Mouse (Mus musculus) forebrain, postnatal 0 days (tissue): ENCODE data around the gene Ciao2a. TPM values are rescaled to one million over a fixed set of nuclear protein-coding genes. Genes with fewer than 3 reads are reported as not detected.

Source experiments
- ATAC-seq: fragments of 200-750 bp; cut with Nextera tagmentation; 2 replicates; pipeline ENCODE4 v1.8.0; 2017; ENCODE audit warnings: mild to moderate bottlenecking, moderate library complexity
- DNase-seq: peaks from one replicate; pipeline ENCODE4 v3.0.0-alpha.2; 2015
- H3K27ac ChIP-seq: fragments of 300-500 bp; sonication (generic); 2 replicates; pipeline ENCODE4 v1.5.1; 2014; ENCODE audit warnings: low read depth, mild to moderate bottlenecking, antibody characterized with exemption, low read length, moderate library complexity, mixed read lengths
- H3K27me3 ChIP-seq: fragments of 300-500 bp; sonication (generic); 2 replicates; pipeline ENCODE4 v1.6.1; 2014; ENCODE audit warnings: mild to moderate bottlenecking, low read length, mixed read lengths; ENCODE audit not compliant: insufficient read depth
- H3K36me3 ChIP-seq: fragments of 300-500 bp; sonication (generic); 2 replicates; pipeline ENCODE4 v1.6.1; 2014; ENCODE audit warnings: mild to moderate bottlenecking, moderate library complexity; ENCODE audit not compliant: insufficient read depth
- H3K4me1 ChIP-seq: fragments of 300-500 bp; sonication (generic); 2 replicates; pipeline ENCODE4 v1.6.1; 2014; ENCODE audit warnings: antibody characterized with exemption; ENCODE audit not compliant: insufficient read depth
- H3K4me2 ChIP-seq: fragments of 300-500 bp; sonication (generic); 2 replicates; pipeline ENCODE4 v1.6.1; 2014; ENCODE audit warnings: low read depth, mild to moderate bottlenecking, moderate library complexity
- H3K4me3 ChIP-seq: fragments of 300-500 bp; sonication (generic); 2 replicates; pipeline ENCODE4 v1.5.1; 2014; ENCODE audit warnings: low read depth, low read length, mixed read lengths
- H3K9ac ChIP-seq: fragments of 300-500 bp; sonication (generic); 2 replicates; pipeline ENCODE4 v1.6.1; 2014; ENCODE audit warnings: mild to moderate bottlenecking
- H3K9me3 ChIP-seq: fragments of 300-500 bp; sonication (generic); 2 replicates; pipeline ENCODE4 v1.6.1; 2016; ENCODE audit warnings: low read length
- CTCF ChIP-seq: sonication (generic); IDR thresholded peaks from 2 replicates; pipeline ENCODE4 v1.5.1; 2016; ENCODE audit warnings: antibody characterized with exemption, control low read depth, low read depth
- WGBS: fragments of 180-500 bp; shearing (Covaris S2); extraction: QIAGEN DNeasy Blood & Tissue Kit; methylation state at CpG from one replicate; pipeline ENCODE4 v1.1.7; 2014; 5-methylcytosine and 5-hydroxymethylcytosine counted together
- polyA plus RNA-seq: library from polyadenylated mRNA; unstranded; fragments of >200 nt; fragmentation: Nextera tagmentation; extraction: Ambion mirVana; gene quantifications from 2 replicates; pipeline ENCODE4 v1.2.1, GENCODE M21; 2015
- total RNA-seq: library from RNA; depleted of rRNA; stranded (reverse); fragments of >200 nt; gene quantifications from 2 replicates; pipeline ENCODE4 v1.2.3, GENCODE M21; 2014; rRNA removed

Gene Ciao2a
- total and polyA plus RNA-seq, 2 experiments from 2014 or later: 33.0 to 67.7 TPM

GRCm38 (mm10) chr9:66183023-66183422 lies 56.6 kb downstream of the Ciao2a start:
- Histone ChIP-seq H3K4me1 (no peaks in the 10 kb centered on the region), H3K27me3 (no peaks in the 10 kb centered on the region), H3K4me3 (no peak overlapping the region), H3K36me3 (no peaks in the 10 kb centered on the region), H3K9ac (no peak overlapping the region), H3K27ac (no peak overlapping the region), H3K9me3 (no peaks in the 10 kb centered on the region), H3K4me2 (no peak overlapping the region)
- 79% methylated on average over 3 of the region's 3 CpGs for WGBS
- no peak for ATAC-seq
- TF ChIP-seq CTCF: no peak
- DNase-seq: no peak

- Histone ChIP-seq H3K4me1 (no peaks in the 10 kb centered on the region), H3K27me3 (no peaks in the 10 kb centered on the region), H3K4me3 (no peak overlapping the region), H3K9ac (no peak overlapping the region), H3K9me3 (no peaks in the 10 kb centered on the region), H3K36me3 (no peaks in the 10 kb centered on the region), H3K27ac (no peak overlapping the region), H3K4me2 (no peak overlapping the region)
- WGBS: 68% methylated on average over 5 of the region's 5 CpGs
- DNase-seq (no peak), ATAC-seq (no peak)
- no peak for TF ChIP-seq CTCF
Observed at GRCm38 (mm10) chr9:66184572-66184971, 58.2 kb downstream of the Ciao2a start.

- Histone ChIP-seq H3K9me3 (no peaks in the 10 kb centered on the region), H3K4me2 (no peak overlapping the region), H3K36me3 (no peaks in the 10 kb centered on the region), H3K27me3 (no peaks in the 10 kb centered on the region), H3K4me3 (no peak overlapping the region), H3K4me1 (no peaks in the 10 kb centered on the region), H3K27ac (no peak overlapping the region), H3K9ac (no peak overlapping the region)
- 12% methylated on average over 6 of the region's 6 CpGs for WGBS
- no peak for DNase-seq
- no peak for ATAC-seq
- no peak for TF ChIP-seq CTCF
Observed at GRCm38 (mm10) chr9:66186426-66186825, 60.0 kb downstream of the Ciao2a start.

Other genes starting within 250 kb of the Ciao2a start
- 10.1 and 12.8 TPM in 2 replicates for gene Pclaf, start 236.4 kb upstream of the Ciao2a start, total RNA-seq
- gene Pclaf, start 236.4 kb upstream of the Ciao2a start, polyA plus RNA-seq: 14.5 and 17.2 TPM in 2 replicates
- 29.4 and 41.9 TPM in 2 replicates for gene Trip4, start 217.8 kb upstream of the Ciao2a start, total RNA-seq
- 15.3 and 22.6 TPM in 2 replicates for gene Trip4, start 217.8 kb upstream of the Ciao2a start, polyA plus RNA-seq
- gene Csnk1g1, start 217.7 kb upstream of the Ciao2a start, total RNA-seq: 25.5 and 26.5 TPM in 2 replicates
- 8.0 and 14.5 TPM in 2 replicates for gene Csnk1g1, start 217.7 kb upstream of the Ciao2a start, polyA plus RNA-seq
- 297 and 350 TPM in 2 replicates for gene Ppib, start 66.4 kb upstream of the Ciao2a start, total RNA-seq
- gene Ppib, start 66.4 kb upstream of the Ciao2a start, polyA plus RNA-seq: 350 and 413 TPM in 2 replicates
- 4.0 and 5.8 TPM in 2 replicates for gene Snx22, start 56.9 kb upstream of the Ciao2a start, total RNA-seq
- 7.3 and 7.5 TPM in 2 replicates for gene Snx22, start 56.9 kb upstream of the Ciao2a start, polyA plus RNA-seq
- gene Snx1, start within 50 bp of the Ciao2a start, total RNA-seq: 59.8 and 66.9 TPM in 2 replicates
- 42.8 and 51.5 TPM in 2 replicates for gene Snx1, start within 50 bp of the Ciao2a start, polyA plus RNA-seq
- gene Dapk2, start 31.6 kb downstream of the Ciao2a start, total RNA-seq: 1.9 and 3.4 TPM in 2 replicates
- gene Dapk2, start 31.6 kb downstream of the Ciao2a start, polyA plus RNA-seq: 1.5 and 1.8 TPM in 2 replicates
- 89.8 and 107 TPM in 2 replicates for gene Herc1, start 223.8 kb downstream of the Ciao2a start, total RNA-seq
- gene Herc1, start 223.8 kb downstream of the Ciao2a start, polyA plus RNA-seq: 16.4 and 27.3 TPM in 2 replicates